Mouse (Mus musculus): Measurements from ENCODE around the gene Fbxo8. TPM values are rescaled to one million over a fixed set of nuclear protein-coding genes. Genes with fewer than 3 reads are reported as not detected.

Gene Fbxo8
- total and polyA plus RNA-seq, 2 experiments from 2014 or later, result 51.6 to 53.5 TPM

GRCm38 (mm10) chr8:56520249-56520648 is 30.6 kb upstream of the Fbxo8 start:
- Histone ChIP-seq H3K9ac (replicated peaks; ENCODE audit: low read depth, low read length) (no peak overlapping the region), H3K27me3 (ENCODE audit: control insufficient read depth, insufficient read depth, low read length) (no peaks in the 10 kb centered on the region), H3K9me3 (replicated peaks; ENCODE audit: control insufficient read depth, low read length) (no peaks in the 10 kb centered on the region), H3K4me1 (ENCODE audit: control insufficient read depth, insufficient read depth) (no peaks in the 10 kb centered on the region), H3K27ac (ENCODE audit: low read depth) (no peak overlapping the region), H3K36me3 (replicated peaks; ENCODE audit: control insufficient read depth, insufficient read depth, low read length) (no peaks in the 10 kb centered on the region), H3K4me2 (ENCODE audit: low read depth, low read length) (no peak overlapping the region), H3K4me3 (ENCODE audit: low read depth, low read length) (no peak overlapping the region)
- TF ChIP-seq CTCF (IDR thresholded peaks at IDR 0.05; ENCODE audit: low read depth), result no peak
- no peak for TF ChIP-seq EP300 (IDR thresholded peaks at IDR 0.05; ENCODE audit: low read depth)
- WGBS, result 58% methylated on average over 2 of the region's 2 CpGs
- ATAC-seq (ENCODE audit: insufficient read depth, low read depth), result no peak
- no peak for DNase-seq (ENCODE audit: low spot score)

DNA sequence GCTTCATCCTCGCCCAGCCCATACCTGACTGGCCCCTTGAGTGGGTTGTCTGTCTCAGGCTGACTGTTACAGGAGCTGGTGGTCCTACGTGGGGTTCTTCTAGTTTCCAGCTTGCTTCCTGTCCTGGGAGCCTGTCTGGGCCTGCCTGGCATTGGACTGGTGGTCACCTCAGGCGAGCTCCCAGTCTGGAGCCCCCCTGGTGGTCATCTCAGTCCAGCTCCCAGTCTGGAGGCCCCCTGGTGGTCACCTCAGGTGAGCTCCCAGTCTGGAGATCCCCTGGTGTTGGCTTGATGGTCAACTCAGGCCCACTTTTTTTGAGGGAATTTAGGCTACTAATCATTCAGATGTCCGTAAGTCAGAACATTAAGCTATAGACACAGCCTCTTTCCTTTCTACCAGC is 29.8 kb upstream of the Fbxo8 start:
- H3K9ac ChIP-seq (replicated peaks; ENCODE audit: low read depth, low read length), result no peak overlapping the region
- TF ChIP-seq CTCF (IDR thresholded peaks at IDR 0.05; ENCODE audit: low read depth), result no peak
- no peak for TF ChIP-seq EP300 (IDR thresholded peaks at IDR 0.05; ENCODE audit: low read depth)
- H3K27me3 ChIP-seq (ENCODE audit: control insufficient read depth, insufficient read depth, low read length), result no peaks in the 10 kb centered on the region
- no peak overlapping the region for H3K4me3 ChIP-seq (ENCODE audit: low read depth, low read length)
- no peaks in the 10 kb centered on the region for H3K36me3 ChIP-seq (replicated peaks; ENCODE audit: control insufficient read depth, insufficient read depth, low read length)
- H3K4me2 ChIP-seq (ENCODE audit: low read depth, low read length), result no peak overlapping the region
- WGBS, result 73% methylated on average over 4 of the region's 4 CpGs
- H3K4me1 ChIP-seq (ENCODE audit: control insufficient read depth, insufficient read depth), result no peaks in the 10 kb centered on the region
- ATAC-seq (ENCODE audit: insufficient read depth, low read depth) (no peak), DNase-seq (ENCODE audit: low spot score) (no peak)
- H3K27ac ChIP-seq (ENCODE audit: low read depth), result no peak overlapping the region
- no peaks in the 10 kb centered on the region for H3K9me3 ChIP-seq (replicated peaks; ENCODE audit: control insufficient read depth, low read length)

DNA sequence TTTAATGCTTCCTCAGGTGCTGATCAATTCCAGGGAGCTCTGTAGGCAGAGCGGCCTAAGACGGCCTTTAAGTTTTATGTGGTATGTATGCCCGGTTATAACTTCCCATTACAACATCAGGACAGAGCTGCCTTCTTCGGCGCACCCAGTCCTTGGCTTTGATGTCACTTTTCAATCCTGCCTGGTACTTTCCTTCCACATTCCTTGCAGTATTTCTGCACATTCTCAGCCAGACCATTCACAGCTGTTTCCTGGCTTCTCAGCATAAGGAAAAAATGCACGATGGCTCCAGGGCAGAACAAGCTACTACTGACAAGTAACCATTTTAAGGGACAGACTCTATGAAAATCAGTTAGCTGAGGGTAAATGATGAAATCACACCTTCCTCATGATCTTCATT is 22.0 kb upstream of the Fbxo8 start:
- Histone ChIP-seq H3K4me1 (ENCODE audit: control insufficient read depth, insufficient read depth) (no peaks in the 10 kb centered on the region), H3K4me3 (ENCODE audit: low read depth, low read length) (no peak overlapping the region), H3K27me3 (ENCODE audit: control insufficient read depth, insufficient read depth, low read length) (no peaks in the 10 kb centered on the region), H3K9ac (replicated peaks; ENCODE audit: low read depth, low read length) (no peak overlapping the region), H3K4me2 (ENCODE audit: low read depth, low read length) (no peak overlapping the region), H3K27ac (ENCODE audit: low read depth) (no peak overlapping the region), H3K36me3 (replicated peaks; ENCODE audit: control insufficient read depth, insufficient read depth, low read length) (peaks cover 16% of the 10 kb centered on the region), H3K9me3 (replicated peaks; ENCODE audit: control insufficient read depth, low read length) (no peaks in the 10 kb centered on the region)
- TF ChIP-seq EP300 (IDR thresholded peaks at IDR 0.05; ENCODE audit: low read depth) (no peak), CTCF (IDR thresholded peaks at IDR 0.05; ENCODE audit: low read depth) (no peak)
- DNase-seq (ENCODE audit: low spot score), result no peak
- ATAC-seq (ENCODE audit: insufficient read depth, low read depth), result no peak
- 65% methylated on average over 6 of the region's 6 CpGs for WGBS

DNA sequence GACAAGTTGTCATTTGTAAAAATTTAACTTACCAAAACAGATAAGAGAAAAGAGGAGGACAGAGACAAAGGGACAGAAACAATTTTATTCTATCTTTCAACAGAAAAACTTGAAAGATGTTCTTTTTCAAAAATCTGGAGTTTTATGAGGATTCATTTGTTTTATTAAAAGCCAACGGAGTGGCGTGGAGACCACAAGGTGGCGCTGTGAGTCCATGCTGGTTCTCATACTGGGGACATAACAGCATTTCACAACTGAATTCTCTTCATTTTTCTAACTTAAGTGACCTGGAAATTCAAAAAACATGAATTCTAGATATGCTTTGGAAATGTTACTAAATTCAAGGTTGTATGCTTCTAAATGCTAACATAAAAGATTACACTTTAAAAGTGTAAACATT is 20.5 kb upstream of the Fbxo8 start:
- Histone ChIP-seq H3K27me3 (ENCODE audit: control insufficient read depth, insufficient read depth, low read length) (no peaks in the 10 kb centered on the region), H3K4me1 (ENCODE audit: control insufficient read depth, insufficient read depth) (no peaks in the 10 kb centered on the region), H3K27ac (ENCODE audit: low read depth) (no peak overlapping the region), H3K9me3 (replicated peaks; ENCODE audit: control insufficient read depth, low read length) (no peaks in the 10 kb centered on the region), H3K9ac (replicated peaks; ENCODE audit: low read depth, low read length) (no peak overlapping the region), H3K36me3 (replicated peaks; ENCODE audit: control insufficient read depth, insufficient read depth, low read length) (peaks cover 19% of the 10 kb centered on the region), H3K4me2 (ENCODE audit: low read depth, low read length) (no peak overlapping the region), H3K4me3 (ENCODE audit: low read depth, low read length) (no peak overlapping the region)
- WGBS, result 3% methylated on average over 3 of the region's 3 CpGs
- TF ChIP-seq EP300 (IDR thresholded peaks at IDR 0.05; ENCODE audit: low read depth) (no peak), CTCF (IDR thresholded peaks at IDR 0.05; ENCODE audit: low read depth) (peak; percentile 75)
- peak; percentile 36 for DNase-seq (ENCODE audit: low spot score)
- no peak for ATAC-seq (ENCODE audit: insufficient read depth, low read depth)

DNA sequence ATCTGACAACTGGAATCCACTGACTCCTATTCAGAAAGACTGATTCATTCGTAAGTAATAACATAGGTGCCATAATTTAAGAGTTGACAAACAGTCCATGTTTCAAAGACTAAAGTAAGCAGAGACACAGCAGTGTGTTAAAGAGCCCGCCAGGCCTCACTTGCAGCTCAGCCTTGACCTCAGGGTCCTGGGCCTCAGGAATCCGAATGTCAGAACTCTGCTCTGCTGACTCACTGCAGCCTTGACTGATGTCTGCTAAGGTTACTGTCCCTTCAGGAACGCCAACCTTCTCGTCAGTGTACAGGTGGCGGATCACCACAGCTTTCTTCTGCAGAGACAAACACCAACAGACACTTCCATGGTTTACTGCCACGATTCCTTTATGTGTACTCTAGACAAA is 10.2 kb upstream of the Fbxo8 start:
- Histone ChIP-seq H3K4me1 (ENCODE audit: control insufficient read depth, insufficient read depth) (no peaks in the 10 kb centered on the region), H3K27ac (ENCODE audit: low read depth) (no peak overlapping the region), H3K9ac (replicated peaks; ENCODE audit: low read depth, low read length) (no peak overlapping the region), H3K27me3 (ENCODE audit: control insufficient read depth, insufficient read depth, low read length) (no peaks in the 10 kb centered on the region), H3K4me2 (ENCODE audit: low read depth, low read length) (no peak overlapping the region), H3K9me3 (replicated peaks; ENCODE audit: control insufficient read depth, low read length) (no peaks in the 10 kb centered on the region), H3K4me3 (ENCODE audit: low read depth, low read length) (no peak overlapping the region), H3K36me3 (replicated peaks; ENCODE audit: control insufficient read depth, insufficient read depth, low read length) (peaks cover 77% of the 10 kb centered on the region)
- ATAC-seq (ENCODE audit: insufficient read depth, low read depth) (no peak), DNase-seq (ENCODE audit: low spot score) (no peak)
- WGBS, result 80% methylated on average over 7 of the region's 7 CpGs
- TF ChIP-seq EP300 (IDR thresholded peaks at IDR 0.05; ENCODE audit: low read depth) (no peak), CTCF (IDR thresholded peaks at IDR 0.05; ENCODE audit: low read depth) (no peak)

DNA sequence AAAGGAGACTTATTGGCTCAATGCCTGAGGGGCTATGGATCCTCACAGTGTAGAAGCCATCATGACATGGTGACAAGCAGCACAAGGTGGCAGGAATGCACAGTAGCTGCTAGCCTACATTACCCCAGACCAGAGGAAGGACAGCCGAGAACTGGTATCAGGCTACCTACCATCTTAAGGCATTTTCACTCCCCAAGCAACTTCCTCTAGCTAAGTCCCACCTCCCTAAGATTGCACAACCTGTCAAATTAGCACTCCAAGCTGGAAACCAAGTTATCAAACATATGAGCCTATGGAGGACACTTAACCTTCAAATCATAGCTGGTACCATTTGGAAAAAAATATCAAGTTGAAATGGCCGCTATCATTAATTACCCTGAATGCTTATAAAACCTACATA is 3.0 kb upstream of the Fbxo8 start:
- peaks cover 18% of the 10 kb centered on the region for H3K36me3 ChIP-seq (replicated peaks; ENCODE audit: control insufficient read depth, insufficient read depth, low read length)
- no peak for DNase-seq (ENCODE audit: low spot score)
- H3K9me3 ChIP-seq (replicated peaks; ENCODE audit: control insufficient read depth, low read length), result no peaks in the 10 kb centered on the region
- H3K4me1 ChIP-seq (ENCODE audit: control insufficient read depth, insufficient read depth), result peaks cover 13% of the 10 kb centered on the region; the same call in 1 of the 2 replicates
- TF ChIP-seq EP300 (IDR thresholded peaks at IDR 0.05; ENCODE audit: low read depth) (no peak), CTCF (IDR thresholded peaks at IDR 0.05; ENCODE audit: low read depth) (no peak)
- no peak overlapping the region for H3K4me2 ChIP-seq (ENCODE audit: low read depth, low read length)
- no peak for ATAC-seq (ENCODE audit: insufficient read depth, low read depth)
- H3K27me3 ChIP-seq (ENCODE audit: control insufficient read depth, insufficient read depth, low read length), result no peaks in the 10 kb centered on the region
- WGBS, result 79% methylated on average over 2 of the region's 2 CpGs
- no peak overlapping the region for H3K27ac ChIP-seq (ENCODE audit: low read depth)
- no peak overlapping the region for H3K4me3 ChIP-seq (ENCODE audit: low read depth, low read length)
- H3K9ac ChIP-seq (replicated peaks; ENCODE audit: low read depth, low read length), result no peak overlapping the region

Measured in heart, postnatal 0 days (tissue).